In genomic region chr7:109648812-109649594, GRCm38 (mm10) we compare ENCODE assay signal across 15 mouse cellular contexts. TPM values are rescaled to one million over a fixed set of nuclear protein-coding genes. Genes with fewer than 3 reads are reported as not detected.
DNase-seq lines count a peak whose midpoint lies in the region; ATAC-seq and TF ChIP-seq lines count a peak whose summit lies in the region.
"Had no signal": no experiment of that assay in that cellular context is flagged by ENCODE, and none has a peak within 500 bp of the region (broad histone marks: within the 10 kb centered on the region; RNA-seq: fewer than 3 reads in every experiment).

No protein-coding gene starts in this region.

- no peak for TF ChIP-seq CTCF in lung, postnatal 0 days (IDR thresholded peaks at IDR 0.05)
- no peak for TF ChIP-seq CTCF in intestine, postnatal 0 days (IDR thresholded peaks at IDR 0.05; ENCODE audit: low read depth)

- WGBS in lung, postnatal 0 days, result 53% methylated on average over 10 of the region's 10 CpGs
- WGBS in heart, embryonic 13.5 days, result 23% methylated on average over 10 of the region's 10 CpGs
- WGBS in intestine, postnatal 0 days, result 38% methylated on average over 10 of the region's 10 CpGs
- 61% methylated on average over 10 of the region's 10 CpGs for WGBS in stomach, embryonic 15.5 days

- no peak overlapping the region for H3K4me3 ChIP-seq in lung, postnatal 0 days (ENCODE audit: low read depth, low read length)
- no peak overlapping the region for H3K4me3 ChIP-seq in heart, embryonic 13.5 days
- H3K4me3 ChIP-seq in intestine, postnatal 0 days (ENCODE audit: low read depth, low read length), result no peak overlapping the region
- no peak overlapping the region for H3K4me3 ChIP-seq in stomach, embryonic 15.5 days (replicated peaks)
- H3K4me3 ChIP-seq: embryonic facial prominence, embryonic 12.5 days; limb, embryonic 15.5 days; midbrain, embryonic 10.5 days had no signal

- TF ChIP-seq EP300 in lung, postnatal 0 days (IDR thresholded peaks at IDR 0.05), result 0 out of 2 replicates have a peak, but pooled peaks have one; percentile 9

- peak overlapping the region; percentile 47 for H3K27ac ChIP-seq in lung, postnatal 0 days (ENCODE audit: low read length)
- peak overlapping the region; percentile 63 for H3K27ac ChIP-seq in heart, embryonic 13.5 days (replicated peaks)
- no peak overlapping the region for H3K27ac ChIP-seq in intestine, postnatal 0 days (ENCODE audit: low read depth, low read length)
- H3K27ac ChIP-seq in stomach, embryonic 15.5 days, result no peak overlapping the region
- H3K27ac ChIP-seq: embryonic facial prominence, embryonic 12.5 days; kidney, postnatal 0 days; limb, embryonic 15.5 days; midbrain, embryonic 10.5 days had no signal

- 0 out of 2 replicates have a peak overlapping the region, but pooled peaks have one; percentile 5 for H3K9ac ChIP-seq in lung, postnatal 0 days (replicated peaks; ENCODE audit: low read depth)
- 0 out of 2 replicates have a peak overlapping the region, but pooled peaks have one; percentile 33 for H3K9ac ChIP-seq in heart, embryonic 13.5 days
- H3K9ac ChIP-seq in intestine, postnatal 0 days (ENCODE audit: low read depth, low read length), result no peak overlapping the region
- H3K9ac ChIP-seq in stomach, embryonic 15.5 days, result no peak overlapping the region
- H3K9ac ChIP-seq: embryonic facial prominence, embryonic 12.5 days; limb, embryonic 15.5 days had no signal

- H3K4me2 ChIP-seq in lung, postnatal 0 days (replicated peaks; ENCODE audit: low read depth, low read length), result no peak overlapping the region
- H3K4me2 ChIP-seq in heart, embryonic 13.5 days, result peak overlapping the region; percentile 37
- H3K4me2 ChIP-seq in intestine, postnatal 0 days (replicated peaks; ENCODE audit: low read depth), result peak overlapping the region; percentile 21; the same call in 1 of the 2 replicates
- no peak overlapping the region for H3K4me2 ChIP-seq in stomach, embryonic 15.5 days
- H3K4me2 ChIP-seq: embryonic facial prominence, embryonic 12.5 days; limb, embryonic 15.5 days had no signal

- no peaks in the 10 kb centered on the region for H3K36me3 ChIP-seq in lung, postnatal 0 days (ENCODE audit: insufficient read depth, low read length)
- H3K36me3 ChIP-seq in heart, embryonic 13.5 days, result no peaks in the 10 kb centered on the region
- no peaks in the 10 kb centered on the region for H3K36me3 ChIP-seq in intestine, postnatal 0 days (ENCODE audit: control insufficient read depth, insufficient read depth)
- no peaks in the 10 kb centered on the region for H3K36me3 ChIP-seq in stomach, embryonic 15.5 days
- H3K36me3 ChIP-seq: embryonic facial prominence, embryonic 12.5 days; limb, embryonic 15.5 days; midbrain, embryonic 10.5 days had no signal

- no peaks in the 10 kb centered on the region for H3K9me3 ChIP-seq in lung, postnatal 0 days (ENCODE audit: low read length)
- no peaks in the 10 kb centered on the region for H3K9me3 ChIP-seq in heart, embryonic 13.5 days
- no peaks in the 10 kb centered on the region for H3K9me3 ChIP-seq in intestine, postnatal 0 days (ENCODE audit: control insufficient read depth)
- no peaks in the 10 kb centered on the region for H3K9me3 ChIP-seq in stomach, embryonic 15.5 days
- H3K9me3 ChIP-seq: embryonic facial prominence, embryonic 12.5 days; limb, embryonic 15.5 days; midbrain, embryonic 10.5 days had no signal

- DNase-seq in lung, postnatal 0 days (ENCODE audit: low spot score), result peak; percentile 30
- no peak for DNase-seq in lung, postnatal 14 days
- no peak for DNase-seq in cerebellum, adult 8-10 months
- DNase-seq in urinary bladder, adult 2 months (ENCODE audit: low spot score), result no peak
- DNase-seq: adrenal gland, adult 2 months; cerebellum, postnatal 10 days; thymus, postnatal 14 days had no signal

- no peaks in the 10 kb centered on the region for H3K27me3 ChIP-seq in lung, postnatal 0 days (replicated peaks; ENCODE audit: insufficient read depth, low read length)
- no peaks in the 10 kb centered on the region for H3K27me3 ChIP-seq in heart, embryonic 13.5 days (replicated peaks)
- no peaks in the 10 kb centered on the region for H3K27me3 ChIP-seq in intestine, postnatal 0 days (replicated peaks; ENCODE audit: control insufficient read depth, insufficient read depth, low read length)
- no peaks in the 10 kb centered on the region for H3K27me3 ChIP-seq in stomach, embryonic 15.5 days (replicated peaks)
- H3K27me3 ChIP-seq: CH12.LX; embryonic facial prominence, embryonic 12.5 days; limb, embryonic 15.5 days had no signal

- peaks cover 11% of the 10 kb centered on the region; the same call in 1 of the 2 replicates for H3K4me1 ChIP-seq in lung, postnatal 0 days (ENCODE audit: insufficient read depth, low read depth, low read length)
- peaks cover 36% of the 10 kb centered on the region for H3K4me1 ChIP-seq in heart, embryonic 13.5 days
- H3K4me1 ChIP-seq in intestine, postnatal 0 days (replicated peaks; ENCODE audit: control insufficient read depth, insufficient read depth, low read length), result peaks cover 6% of the 10 kb centered on the region; the same call in 1 of the 2 replicates
- H3K4me1 ChIP-seq in stomach, embryonic 15.5 days, result 0 out of 2 replicates have a peak, but pooled peaks cover 3% of the 10 kb centered on the region
- H3K4me1 ChIP-seq: limb, embryonic 15.5 days; midbrain, embryonic 10.5 days had no signal

- peak; percentile 60 for ATAC-seq in lung, postnatal 0 days
- ATAC-seq in heart, embryonic 13.5 days (ENCODE audit: extremely low read depth, insufficient number of reproducible peaks, low FRiP score, low TSS enrichment), result no peak; the same call in 1 of the 2 replicates
- ATAC-seq in intestine, postnatal 0 days, result peak; percentile 47; the same call in 1 of the 2 replicates
- ATAC-seq in stomach, embryonic 15.5 days (ENCODE audit: insufficient read depth, low FRiP score, low read depth), result peak; percentile 47; the same call in 1 of the 2 replicates

RNA-seq across cellular contexts. Expression of gene St5, which starts 54.4 kb away (rescaled TPM):
- polyA plus RNA-seq in lung, postnatal 0 days (2015; fragmentation: Nextera tagmentation; extraction: Ambion mirVana), result 58.9 and 61.8 TPM in 2 replicates
- polyA plus RNA-seq in heart, embryonic 13.5 days (2015; fragmentation: Nextera tagmentation; extraction: Ambion mirVana), result 30.2 and 30.6 TPM in 2 replicates
- polyA plus RNA-seq in intestine, postnatal 0 days (2015; fragmentation: Nextera tagmentation; extraction: Ambion mirVana), result 46.7 and 49.7 TPM in 2 replicates
- 58.7 and 71.6 TPM in 2 replicates for polyA plus RNA-seq in stomach, embryonic 15.5 days (2015; fragmentation: Nextera tagmentation; extraction: Ambion mirVana)
- 40.5 and 42.3 TPM in 2 replicates for polyA plus RNA-seq in urinary bladder, adult 2 months (2012; rRNA removed)

RNA-seq across cellular contexts. Expression of gene Akip1, which starts 54.5 kb away (rescaled TPM):
- polyA plus RNA-seq in lung, postnatal 0 days (2015; fragmentation: Nextera tagmentation; extraction: Ambion mirVana), result 48.6 and 52.5 TPM in 2 replicates
- 29.4 and 33.8 TPM in 2 replicates for polyA plus RNA-seq in heart, embryonic 13.5 days (2015; fragmentation: Nextera tagmentation; extraction: Ambion mirVana)
- 29.8 and 30.1 TPM in 2 replicates for polyA plus RNA-seq in intestine, postnatal 0 days (2015; fragmentation: Nextera tagmentation; extraction: Ambion mirVana)
- polyA plus RNA-seq in stomach, embryonic 15.5 days (2015; fragmentation: Nextera tagmentation; extraction: Ambion mirVana), result 38.3 and 40.6 TPM in 2 replicates
- polyA plus RNA-seq in urinary bladder, adult 2 months (2012; rRNA removed), result 27.0 and 30.8 TPM in 2 replicates

Comparison
In these comparisons a context has a peak if more than half of its experiments do, and no peak if none do; other contexts are left out.
1. H3K27ac ChIP-seq: peak in lung, postnatal 0 days (single experiment) and heart, embryonic 13.5 days (single experiment); none in intestine, postnatal 0 days (single experiment) and stomach, embryonic 15.5 days (single experiment).
2. H3K4me2 ChIP-seq: peak in heart, embryonic 13.5 days (single experiment) and intestine, postnatal 0 days (single experiment); none in lung, postnatal 0 days (single experiment) and stomach, embryonic 15.5 days (single experiment).
3. H3K9ac ChIP-seq: peak in lung, postnatal 0 days (single experiment) and heart, embryonic 13.5 days (single experiment); none in intestine, postnatal 0 days (single experiment) and stomach, embryonic 15.5 days (single experiment).